Mouse (Mus musculus) cerebellum, postnatal 14 days (tissue): ENCODE measurements around the gene Polr2h.
"Not testable (repeated sequence)": the region's sequence is repeated elsewhere in the genome, so short reads cannot be mapped to it uniquely, and the experiment has no call there.

Source experiments
- DNase-seq, 2 experiments: peaks; one replicate each; pipeline ENCODE4 v3.0.0; 2021; ENCODE audit warnings: mixed read lengths in 2 of 2

The Polr2h gene

DNA sequence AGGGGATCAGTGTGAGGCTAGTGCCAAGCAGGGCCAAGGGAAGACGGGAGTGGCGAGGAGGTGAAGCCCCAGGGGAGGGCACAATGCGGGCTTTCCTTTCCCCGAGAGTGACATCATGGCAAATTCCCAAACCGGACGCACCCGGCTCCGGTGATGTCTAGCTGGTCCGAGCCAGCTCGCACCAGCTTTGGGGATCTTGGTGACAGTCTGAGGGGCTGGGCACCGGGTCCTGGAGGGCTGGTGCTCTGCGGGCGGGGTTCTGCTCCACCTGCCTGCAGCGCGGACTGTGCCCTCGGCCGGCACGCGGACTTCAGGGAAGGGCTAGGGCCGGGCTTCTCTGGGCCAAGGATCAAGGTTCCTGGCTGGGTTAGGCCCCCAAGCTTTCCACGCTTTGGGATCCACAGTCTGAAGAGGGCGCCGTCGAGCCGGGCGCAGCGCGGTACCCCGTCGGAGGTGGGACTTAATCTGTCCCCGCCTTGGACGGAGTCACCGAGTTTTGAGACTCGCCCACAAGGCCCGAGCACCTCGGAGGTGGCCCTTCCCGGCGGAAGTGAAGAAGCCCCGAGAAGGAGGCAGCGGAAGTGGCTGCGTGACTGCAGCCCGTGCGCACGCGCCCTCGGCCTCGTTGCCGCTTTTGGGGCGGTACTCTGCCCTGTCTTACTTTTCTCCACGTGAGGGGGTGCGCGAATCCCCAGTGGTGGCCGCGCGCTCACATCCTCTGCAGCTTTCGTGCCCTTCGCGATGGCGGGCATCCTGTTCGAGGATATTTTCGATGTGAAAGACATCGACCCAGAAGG is at the start of gene Polr2h, which contains the start of gene Clcn2:
Gene Polr2h (plus strand): TSS at position 485 of the 797 bp plus-strand sequence.
Gene Clcn2 (minus strand): TSS at position 566 of the 797 bp plus-strand sequence.
- DNase-seq = peak; percentile 96 to 98

- DNase-seq = not testable (repeated sequence)
Measured at GRCm38 (mm10) chr16:20668013-20668412, 49.5 kb upstream of the Polr2h start, which contains the start of gene Eif4g1. TSS of gene Eif4g1 (plus strand) at chr16:20668313.

DNA sequence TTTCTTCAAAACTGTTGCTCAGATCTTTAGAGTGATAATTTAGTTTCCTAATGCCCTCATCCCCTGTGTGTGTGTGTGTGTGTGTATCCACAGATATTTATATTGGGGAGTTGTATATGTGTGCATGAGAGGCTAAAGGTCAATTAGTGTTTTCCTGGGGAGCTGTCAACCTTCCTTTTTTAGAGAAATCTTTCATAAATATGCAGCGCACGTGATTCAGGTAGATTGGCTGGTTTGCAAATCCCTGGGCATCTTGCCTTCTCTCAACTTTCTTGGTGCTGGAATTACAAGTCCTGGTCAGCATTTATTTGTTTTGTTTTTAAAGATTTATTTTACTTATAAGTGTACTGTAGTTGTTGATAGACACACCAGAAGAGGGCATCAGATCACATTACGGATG is 47.2 kb upstream of the Polr2h start:
- no peak for DNase-seq

GRCm38 (mm10) chr16:20671886-20672285 is 45.6 kb upstream of the Polr2h start:
- no peak for DNase-seq

- DNase-seq = peak; percentile 97 to 98
Measured at GRCm38 (mm10) chr16:20672500-20672902, 45.0 kb upstream of the Polr2h start.

DNA sequence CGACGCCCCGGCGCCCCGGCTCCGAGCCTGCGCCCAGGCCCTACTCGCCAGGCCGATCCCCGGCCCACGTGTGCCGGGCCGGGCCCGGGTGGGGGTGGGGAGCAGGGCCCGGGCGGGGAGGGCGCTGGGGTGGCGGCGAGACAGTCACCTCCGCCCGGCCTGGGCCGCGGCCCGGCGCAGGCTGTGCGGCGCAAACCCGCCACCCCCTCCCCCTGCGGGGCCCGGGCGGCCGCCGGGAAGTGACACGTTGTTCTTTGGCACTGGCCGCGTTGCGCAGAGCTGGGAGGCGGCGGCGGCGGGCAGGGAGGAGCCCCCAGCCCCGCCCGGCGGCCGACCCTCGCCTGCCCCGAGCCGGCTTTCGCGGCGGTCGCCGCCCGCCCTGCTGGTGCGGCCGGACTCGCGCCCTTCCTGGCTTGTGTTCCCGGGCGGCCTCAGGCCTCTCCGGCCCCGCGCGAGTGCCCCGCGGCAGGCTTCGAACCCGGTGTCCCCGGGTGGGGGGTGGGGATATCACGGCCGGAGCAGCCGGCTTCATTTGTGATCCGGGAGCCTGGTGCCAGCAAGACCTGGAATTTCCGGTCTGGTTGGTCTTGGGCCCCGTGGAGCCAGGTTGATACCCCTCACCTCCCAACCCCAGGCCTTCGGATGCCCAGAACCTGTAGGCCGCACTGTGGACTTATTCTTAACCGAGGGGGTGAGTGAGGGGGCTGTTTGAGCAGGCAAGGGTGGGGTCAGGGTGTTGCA is 44.3 kb upstream of the Polr2h start:
- peak; percentile 71 to 75 for DNase-seq

DNA sequence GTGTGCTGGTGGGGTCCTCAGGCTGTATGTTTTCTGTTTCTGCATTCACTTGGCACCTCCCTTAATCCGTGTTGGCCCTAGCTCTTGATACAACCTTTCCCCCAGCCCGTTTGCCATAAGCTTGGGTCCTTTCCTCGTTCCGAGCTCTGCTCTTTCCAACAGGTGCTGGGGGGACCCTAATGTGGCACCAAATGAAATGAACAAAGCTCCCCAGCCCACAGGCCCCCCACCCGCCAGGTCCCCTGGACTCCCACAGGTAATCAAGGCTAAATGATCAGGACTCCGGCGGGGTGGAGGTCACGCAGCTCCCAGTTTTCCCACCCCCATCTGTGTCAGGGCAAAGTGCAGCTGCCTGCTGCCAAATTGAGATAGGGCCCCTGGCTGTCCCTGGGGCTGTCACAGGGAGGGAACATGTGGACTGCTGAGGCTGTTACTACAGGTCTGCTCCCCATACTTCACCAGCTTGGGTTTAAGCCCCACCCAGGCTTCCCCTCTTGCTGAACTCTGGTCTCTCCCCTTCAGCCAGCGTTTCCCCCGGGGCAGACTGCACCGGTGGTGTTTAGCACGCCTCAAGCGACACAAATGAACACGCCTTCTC is 43.7 kb upstream of the Polr2h start:
- DNase-seq = peak; percentile 32 to 33

GRCm38 (mm10) chr16:20675213-20675612 is 42.3 kb upstream of the Polr2h start:
- DNase-seq = no peak

- no peak for DNase-seq
Measured at GRCm38 (mm10) chr16:20676702-20677101, 40.8 kb upstream of the Polr2h start.

GRCm38 (mm10) chr16:20677380-20677779 is 40.1 kb upstream of the Polr2h start:
- DNase-seq = no peak

DNA sequence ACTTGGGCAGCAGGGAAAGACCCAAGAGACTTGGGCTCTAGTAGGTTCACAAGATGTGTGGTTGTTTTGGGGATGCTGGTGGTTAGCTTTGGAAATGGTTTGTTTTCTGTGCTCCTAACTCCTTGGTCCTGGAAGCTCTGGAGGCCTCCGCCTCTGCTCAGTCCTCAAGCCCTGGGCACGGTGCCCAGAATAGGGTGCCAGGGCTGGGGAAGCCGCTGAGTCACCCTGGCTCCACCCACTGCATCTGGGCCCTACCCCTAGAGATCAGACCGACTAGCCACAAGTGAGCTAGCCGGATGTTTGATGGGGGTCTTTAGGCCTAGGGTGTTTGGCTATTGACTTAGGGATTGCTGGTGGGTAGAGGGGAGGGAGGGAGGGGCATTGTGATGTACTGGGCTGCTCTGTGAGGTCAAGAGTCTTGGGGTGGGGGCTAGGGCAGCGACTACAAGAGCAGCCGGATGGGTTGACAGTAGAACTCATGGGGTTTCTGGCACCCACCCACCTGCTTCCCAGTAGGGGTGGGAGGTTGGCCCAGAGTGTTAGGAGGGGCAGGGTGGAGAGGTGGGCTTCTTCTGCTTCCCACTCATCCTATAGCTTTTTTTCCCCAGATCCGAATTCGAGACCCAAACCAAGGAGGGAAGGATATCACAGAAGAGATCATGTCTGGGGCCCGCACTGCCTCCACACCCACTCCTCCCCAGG is 39.3 kb upstream of the Polr2h start:
- peak; percentile 74 to 76 for DNase-seq

DNA sequence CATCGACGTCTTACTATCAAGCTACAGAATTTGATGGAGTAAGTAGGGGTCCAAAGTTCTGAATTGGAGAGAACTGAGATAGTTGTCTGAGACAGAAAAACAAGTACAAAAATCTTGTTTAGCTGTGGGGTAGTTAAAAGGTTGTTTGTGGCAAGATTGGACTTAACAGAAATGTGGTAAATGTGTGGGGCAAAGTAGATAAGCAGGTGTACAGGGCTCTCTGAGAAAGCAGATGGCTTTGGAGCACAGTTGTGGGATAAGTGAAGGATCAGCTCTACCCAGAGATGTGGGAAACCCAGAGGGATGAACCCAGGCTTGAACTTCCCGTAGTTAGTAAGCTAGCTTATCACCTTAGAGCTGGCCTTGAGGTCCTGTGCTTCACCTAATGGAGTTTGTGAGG is 26.7 kb upstream of the Polr2h start:
- DNase-seq = no peak

DNA sequence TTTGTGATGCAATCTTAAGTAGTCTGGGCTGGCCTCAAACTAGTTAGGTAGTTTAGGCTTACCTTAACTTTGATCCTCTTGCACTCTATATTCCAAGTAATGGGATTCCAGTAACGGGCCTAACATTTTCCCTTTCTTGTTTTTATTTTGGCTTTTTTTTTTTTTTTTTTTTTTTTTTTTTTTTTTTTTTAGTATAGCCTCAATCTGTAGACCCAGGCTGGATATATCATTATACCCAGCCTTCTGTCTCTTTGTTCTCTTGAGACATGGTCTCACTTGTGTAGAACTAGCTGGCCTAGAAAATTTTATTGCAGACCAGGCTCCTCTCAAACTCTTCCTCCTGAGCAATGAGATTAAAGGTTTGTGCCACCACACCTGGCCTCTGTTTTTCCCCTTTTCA is 25.8 kb upstream of the Polr2h start:
- DNase-seq = no peak

GRCm38 (mm10) chr16:20692241-20692965 is 25.1 kb upstream of the Polr2h start:
- DNase-seq = peak in 1 of 2 experiments; percentile 44

DNA sequence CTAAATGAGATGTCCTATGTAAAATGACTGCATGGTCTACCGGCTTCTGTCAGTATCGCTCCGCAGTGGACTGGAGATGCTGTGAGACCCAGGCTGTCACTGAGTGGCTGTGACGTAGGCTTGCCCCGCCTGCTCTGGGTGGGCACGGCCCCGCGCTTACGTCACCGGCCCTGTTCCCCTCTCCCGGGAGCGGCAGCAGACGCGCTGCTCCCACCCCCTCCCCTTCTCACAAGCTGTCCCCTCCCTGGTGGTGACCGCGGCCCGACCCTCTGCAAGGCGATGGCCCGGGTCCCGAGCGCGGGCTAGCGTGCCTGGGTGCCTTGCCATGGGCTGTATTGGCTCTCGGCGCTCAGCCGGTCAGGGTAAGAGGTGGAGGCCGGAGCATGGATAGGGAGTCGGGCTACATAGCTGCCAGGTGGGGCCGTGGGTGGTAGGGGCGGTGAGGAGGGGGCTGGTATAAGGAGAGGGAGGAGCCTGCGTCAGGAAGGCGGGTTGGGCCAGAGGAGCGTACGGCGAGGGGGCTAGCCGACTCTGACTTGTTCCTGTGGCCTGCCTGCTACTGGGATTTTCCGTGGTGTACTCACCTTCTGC is 24.3 kb upstream of the Polr2h start, which contains the start of gene Fam131a:
Gene Fam131a (plus strand): TSS at position 131 of the 591 bp plus-strand sequence.
- peak; percentile 95 to 99 for DNase-seq

DNA sequence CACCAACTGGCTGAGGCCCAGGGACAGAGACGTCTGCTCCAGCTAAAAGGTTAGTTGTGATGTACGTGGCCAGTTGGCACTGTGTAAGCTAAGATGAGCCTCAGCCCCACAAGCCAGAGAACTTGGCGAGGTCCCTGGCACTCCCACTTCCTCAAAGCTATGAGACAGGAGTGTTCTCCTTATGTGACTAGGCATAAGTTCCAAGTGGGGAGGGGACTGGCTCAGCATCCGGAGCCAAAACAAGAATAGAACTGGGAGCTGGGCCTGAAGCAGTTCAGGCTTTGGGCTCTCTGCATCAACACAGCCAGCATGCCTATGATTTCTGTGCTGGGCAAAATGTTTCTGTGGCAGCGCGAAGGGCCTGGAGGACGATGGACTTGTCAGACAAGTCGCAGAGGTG is 22.7 kb upstream of the Polr2h start:
- DNase-seq = peak; percentile 78 to 86

DNA sequence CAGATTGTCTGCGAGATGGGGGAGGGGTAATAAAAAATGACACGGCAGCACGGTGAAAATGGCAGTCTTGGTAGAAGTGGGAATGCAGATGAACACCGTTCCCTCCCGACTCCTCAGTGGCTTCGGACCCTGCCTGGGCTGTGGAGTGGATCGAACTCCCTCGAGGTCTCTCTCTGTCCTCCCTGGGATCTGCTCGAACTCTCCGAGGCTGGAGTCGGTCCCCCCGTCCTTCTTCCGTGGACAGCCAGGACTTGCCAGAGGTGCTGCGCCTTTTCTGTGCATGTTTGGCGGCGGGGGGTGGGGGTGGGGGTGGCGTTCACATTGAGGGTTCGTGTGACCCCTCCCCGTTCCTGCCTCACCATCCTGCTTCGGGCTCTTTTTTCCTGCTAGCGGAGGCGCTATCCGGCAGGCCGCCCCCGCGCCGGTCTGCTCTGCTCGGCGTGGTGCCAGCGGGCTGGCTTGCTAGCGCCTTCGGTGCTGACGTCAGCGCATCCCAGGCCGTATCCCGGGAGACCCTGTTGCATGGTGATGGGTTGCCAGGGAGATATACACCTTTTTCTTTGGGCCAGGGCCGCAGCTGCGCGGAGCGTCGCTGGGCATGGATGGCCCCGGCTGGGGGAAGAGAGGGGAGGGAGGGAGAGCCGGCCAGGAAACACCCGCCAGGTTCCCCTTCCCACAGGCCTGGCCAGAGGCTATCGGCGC is 21.7 kb upstream of the Polr2h start:
- peak; percentile 96 to 97 for DNase-seq

DNA sequence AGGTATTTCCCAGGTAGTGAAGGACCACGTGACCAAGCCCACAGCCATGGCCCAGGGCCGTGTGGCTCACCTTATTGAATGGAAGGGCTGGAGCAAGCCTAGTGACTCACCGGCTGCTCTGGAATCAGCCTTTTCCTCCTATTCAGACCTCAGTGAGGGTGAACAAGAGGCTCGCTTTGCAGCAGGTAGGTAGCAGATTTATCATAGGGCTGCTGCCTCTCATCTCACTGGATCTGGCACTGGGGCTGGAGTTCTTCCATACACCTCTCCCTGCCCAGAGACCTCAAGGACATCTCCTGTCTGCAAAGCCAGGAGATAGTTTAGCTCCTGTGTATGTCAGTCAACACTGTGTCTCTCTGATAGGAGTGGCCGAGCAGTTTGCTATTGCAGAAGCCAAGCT is 18.2 kb upstream of the Polr2h start:
- DNase-seq = peak in 1 of 2 experiments; percentile 4

DNA sequence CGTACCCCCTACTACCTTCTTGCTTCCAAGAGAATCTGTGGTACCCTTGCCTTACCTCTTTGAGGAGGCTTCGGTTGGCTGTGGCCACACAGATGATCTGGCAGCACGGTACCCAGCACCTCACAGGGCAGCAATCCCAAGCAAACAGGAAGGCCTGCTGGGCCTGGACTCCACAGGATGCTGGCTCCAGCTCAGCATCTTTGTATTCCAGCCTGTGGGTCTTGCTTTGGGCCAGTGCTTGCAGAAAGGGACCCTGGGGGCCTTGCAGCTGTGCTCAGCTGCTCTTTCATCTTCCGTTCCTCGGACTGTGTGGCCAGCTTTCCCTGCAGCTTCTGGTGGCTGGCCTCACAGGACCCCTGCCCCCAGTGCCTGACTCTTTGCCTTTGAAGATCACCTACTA is 17.4 kb upstream of the Polr2h start:
- DNase-seq = peak; percentile 70 to 77

GRCm38 (mm10) chr16:20701316-20701715 is 16.1 kb upstream of the Polr2h start:
- DNase-seq = peak in 1 of 2 experiments; percentile 20
